Mouse (Mus musculus) forebrain, postnatal 0 days (tissue): ENCODE results near the gene Fbxl14. TPM values are rescaled to one million over a fixed set of nuclear protein-coding genes. Genes with fewer than 3 reads are reported as not detected.

ENCODE experiments used
- ATAC-seq: fragments of 200-750 bp; cut with Nextera tagmentation; 2 replicates; pipeline ENCODE4 v1.8.0; 2017; ENCODE audit warnings: mild to moderate bottlenecking, moderate library complexity
- DNase-seq: peaks from one replicate; pipeline ENCODE4 v3.0.0-alpha.2; 2015
- H3K27ac ChIP-seq: fragments of 300-500 bp; sonication (generic); 2 replicates; pipeline ENCODE4 v1.5.1; 2014; ENCODE audit warnings: low read depth, mild to moderate bottlenecking, antibody characterized with exemption, low read length, moderate library complexity, mixed read lengths
- H3K27me3 ChIP-seq: fragments of 300-500 bp; sonication (generic); 2 replicates; pipeline ENCODE4 v1.6.1; 2014; ENCODE audit warnings: mild to moderate bottlenecking, low read length, mixed read lengths; ENCODE audit not compliant: insufficient read depth
- H3K36me3 ChIP-seq: fragments of 300-500 bp; sonication (generic); 2 replicates; pipeline ENCODE4 v1.6.1; 2014; ENCODE audit warnings: mild to moderate bottlenecking, moderate library complexity; ENCODE audit not compliant: insufficient read depth
- H3K4me1 ChIP-seq: fragments of 300-500 bp; sonication (generic); 2 replicates; pipeline ENCODE4 v1.6.1; 2014; ENCODE audit warnings: antibody characterized with exemption; ENCODE audit not compliant: insufficient read depth
- H3K4me2 ChIP-seq: fragments of 300-500 bp; sonication (generic); 2 replicates; pipeline ENCODE4 v1.6.1; 2014; ENCODE audit warnings: low read depth, mild to moderate bottlenecking, moderate library complexity
- H3K4me3 ChIP-seq: fragments of 300-500 bp; sonication (generic); 2 replicates; pipeline ENCODE4 v1.5.1; 2014; ENCODE audit warnings: low read depth, low read length, mixed read lengths
- H3K9ac ChIP-seq: fragments of 300-500 bp; sonication (generic); 2 replicates; pipeline ENCODE4 v1.6.1; 2014; ENCODE audit warnings: mild to moderate bottlenecking
- H3K9me3 ChIP-seq: fragments of 300-500 bp; sonication (generic); 2 replicates; pipeline ENCODE4 v1.6.1; 2016; ENCODE audit warnings: low read length
- CTCF ChIP-seq: sonication (generic); IDR thresholded peaks from 2 replicates; pipeline ENCODE4 v1.5.1; 2016; ENCODE audit warnings: antibody characterized with exemption, control low read depth, low read depth
- WGBS: fragments of 180-500 bp; shearing (Covaris S2); extraction: QIAGEN DNeasy Blood & Tissue Kit; methylation state at CpG from one replicate; pipeline ENCODE4 v1.1.7; 2014; 5-methylcytosine and 5-hydroxymethylcytosine counted together
- polyA plus RNA-seq: library from polyadenylated mRNA; unstranded; fragments of >200 nt; fragmentation: Nextera tagmentation; extraction: Ambion mirVana; gene quantifications from 2 replicates; pipeline ENCODE4 v1.2.1, GENCODE M21; 2015
- total RNA-seq: library from RNA; depleted of rRNA; stranded (reverse); fragments of >200 nt; gene quantifications from 2 replicates; pipeline ENCODE4 v1.2.3, GENCODE M21; 2014

Gene Fbxl14
- total and polyA plus RNA-seq, 2 experiments from 2014 or later = 1.9 to 54.5 TPM

DNA sequence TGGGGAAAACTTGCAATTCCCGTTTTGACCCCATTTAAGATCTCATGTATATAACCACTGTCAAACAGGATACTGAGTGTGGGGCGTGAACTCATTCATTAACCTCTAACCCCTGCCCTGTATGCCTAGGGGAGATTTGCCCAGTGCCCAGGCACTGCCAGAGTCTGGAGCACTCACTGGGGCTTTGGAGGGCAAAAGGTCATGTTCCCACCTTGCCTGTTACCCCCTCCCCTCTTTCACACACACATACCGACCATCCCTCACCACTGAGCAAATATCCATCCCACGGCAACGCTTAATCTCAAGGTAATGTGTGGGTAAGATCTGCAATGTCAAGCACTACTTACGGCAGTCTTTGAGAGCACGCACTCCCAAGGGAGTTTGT is 13.2 kb downstream of the Fbxl14 start:
- H3K9ac ChIP-seq = no peak overlapping the region
- WGBS = 19% methylated on average over 7 of the region's 7 CpGs
- TF ChIP-seq CTCF = no peak
- H3K36me3 ChIP-seq = no peaks in the 10 kb centered on the region
- no peak for DNase-seq
- H3K9me3 ChIP-seq = no peaks in the 10 kb centered on the region
- H3K27me3 ChIP-seq = no peaks in the 10 kb centered on the region
- no peak overlapping the region for H3K4me3 ChIP-seq
- H3K4me1 ChIP-seq = peaks cover 13% of the 10 kb centered on the region; the same call in 1 of the 2 replicates
- H3K4me2 ChIP-seq = no peak overlapping the region
- ATAC-seq = no peak
- no peak overlapping the region for H3K27ac ChIP-seq

DNA sequence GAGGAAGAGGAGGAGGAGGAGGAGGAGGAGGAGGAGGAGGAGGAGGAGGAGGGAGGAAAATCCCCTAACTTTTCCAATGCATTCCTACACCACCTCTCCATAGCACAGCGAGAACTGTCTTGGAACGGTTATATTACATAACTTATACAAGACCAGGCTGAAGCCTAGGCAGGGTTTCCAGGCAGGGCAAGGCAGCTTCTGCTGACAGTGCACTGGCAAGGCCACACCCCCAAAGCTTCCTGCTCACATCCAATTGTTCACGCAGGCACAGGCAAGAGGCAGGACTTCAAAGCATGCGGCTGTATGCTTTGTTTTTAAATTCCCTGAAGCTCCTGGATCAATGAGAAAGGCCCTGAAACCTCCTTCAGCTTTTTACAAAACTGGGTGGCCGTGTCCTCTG is 19.8 kb downstream of the Fbxl14 start:
- H3K4me3 ChIP-seq = no peak overlapping the region
- no peaks in the 10 kb centered on the region for H3K27me3 ChIP-seq
- no peak for TF ChIP-seq CTCF
- H3K4me1 ChIP-seq = no peaks in the 10 kb centered on the region
- DNase-seq (no peak), ATAC-seq (peak; percentile 66)
- H3K9ac ChIP-seq = no peak overlapping the region
- H3K4me2 ChIP-seq = no peak overlapping the region
- H3K9me3 ChIP-seq = no peaks in the 10 kb centered on the region
- 23% methylated on average over 5 of the region's 5 CpGs for WGBS
- no peak overlapping the region for H3K27ac ChIP-seq
- no peaks in the 10 kb centered on the region for H3K36me3 ChIP-seq

DNA sequence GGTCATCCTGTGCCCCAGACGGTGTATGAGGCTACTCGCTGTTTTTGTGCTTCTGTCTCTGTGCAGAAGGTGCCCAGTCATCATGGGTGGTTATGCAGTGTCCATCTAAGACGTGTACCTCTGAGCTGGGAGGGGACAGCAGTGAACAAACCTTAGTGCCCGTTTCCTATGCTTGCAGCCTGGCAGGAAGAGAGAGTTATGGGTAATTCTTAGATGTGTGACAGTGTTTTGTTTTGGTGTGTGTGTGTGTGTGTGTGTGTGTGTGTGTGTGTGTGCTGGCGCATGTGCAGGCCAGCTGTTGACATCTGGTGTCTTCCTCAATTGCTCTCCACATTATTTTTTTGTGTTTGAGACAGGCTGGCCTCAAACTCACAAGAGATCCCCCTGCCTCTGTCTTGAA is 20.6 kb downstream of the Fbxl14 start:
- H3K27me3 ChIP-seq = no peaks in the 10 kb centered on the region
- no peaks in the 10 kb centered on the region for H3K9me3 ChIP-seq
- DNase-seq (no peak), ATAC-seq (no peak)
- H3K9ac ChIP-seq = no peak overlapping the region
- H3K4me3 ChIP-seq = no peak overlapping the region
- H3K27ac ChIP-seq = no peak overlapping the region
- no peaks in the 10 kb centered on the region for H3K36me3 ChIP-seq
- no peaks in the 10 kb centered on the region for H3K4me1 ChIP-seq
- H3K4me2 ChIP-seq = no peak overlapping the region
- TF ChIP-seq CTCF = no peak
- WGBS = 64% methylated on average over 5 of the region's 5 CpGs

DNA sequence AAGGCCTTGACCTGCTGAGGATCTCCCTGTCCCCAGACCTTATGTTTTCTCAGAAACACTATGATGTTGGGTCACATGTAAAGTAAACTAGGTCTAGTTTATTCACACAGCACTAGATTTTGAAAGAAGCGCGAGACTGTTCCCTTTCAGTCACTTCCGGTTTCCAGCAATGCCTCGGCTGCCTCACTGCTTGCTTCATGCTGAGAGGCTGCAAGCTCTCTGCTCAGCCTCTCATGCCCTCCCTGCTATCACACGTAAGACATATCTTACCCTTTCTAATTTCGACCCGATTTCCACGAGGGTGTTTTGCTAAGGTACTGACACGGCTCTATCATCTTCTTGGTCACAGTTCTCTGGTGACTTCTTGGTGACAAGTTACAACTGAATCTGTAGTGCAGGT is 22.6 kb downstream of the Fbxl14 start:
- 52% methylated on average over 9 of the region's 9 CpGs for WGBS
- Histone ChIP-seq H3K9ac (no peak overlapping the region), H3K4me2 (no peak overlapping the region), H3K9me3 (no peaks in the 10 kb centered on the region), H3K27ac (no peak overlapping the region), H3K4me1 (no peaks in the 10 kb centered on the region), H3K4me3 (no peak overlapping the region), H3K27me3 (no peaks in the 10 kb centered on the region), H3K36me3 (no peaks in the 10 kb centered on the region)
- no peak for TF ChIP-seq CTCF
- ATAC-seq (no peak), DNase-seq (no peak)

DNA sequence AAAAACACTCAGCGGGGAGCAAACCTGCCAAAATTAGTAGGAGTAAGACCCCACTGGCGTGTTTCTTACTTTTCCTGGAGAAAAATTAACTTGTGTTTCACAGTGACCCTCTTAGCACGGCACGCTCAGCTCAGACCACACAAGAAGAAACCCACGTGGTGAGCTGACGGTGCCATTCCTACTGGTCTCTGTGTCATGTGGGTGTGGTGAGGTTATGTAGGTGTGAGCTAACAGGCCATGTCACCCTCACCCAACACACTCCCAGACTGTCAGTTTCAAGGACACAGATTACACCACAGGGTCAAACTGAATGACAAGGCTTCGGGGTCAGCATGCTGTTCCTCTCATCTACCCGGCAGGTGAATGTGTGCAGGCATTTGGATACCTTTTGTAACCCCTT is 25.3 kb downstream of the Fbxl14 start:
- no peaks in the 10 kb centered on the region for H3K27me3 ChIP-seq
- ATAC-seq (no peak), DNase-seq (no peak)
- no peak overlapping the region for H3K9ac ChIP-seq
- no peaks in the 10 kb centered on the region for H3K36me3 ChIP-seq
- WGBS = 89% methylated on average over 8 of the region's 8 CpGs
- no peaks in the 10 kb centered on the region for H3K4me1 ChIP-seq
- no peak overlapping the region for H3K27ac ChIP-seq
- no peak overlapping the region for H3K4me2 ChIP-seq
- H3K4me3 ChIP-seq = no peak overlapping the region
- no peak for TF ChIP-seq CTCF
- H3K9me3 ChIP-seq = no peaks in the 10 kb centered on the region

DNA sequence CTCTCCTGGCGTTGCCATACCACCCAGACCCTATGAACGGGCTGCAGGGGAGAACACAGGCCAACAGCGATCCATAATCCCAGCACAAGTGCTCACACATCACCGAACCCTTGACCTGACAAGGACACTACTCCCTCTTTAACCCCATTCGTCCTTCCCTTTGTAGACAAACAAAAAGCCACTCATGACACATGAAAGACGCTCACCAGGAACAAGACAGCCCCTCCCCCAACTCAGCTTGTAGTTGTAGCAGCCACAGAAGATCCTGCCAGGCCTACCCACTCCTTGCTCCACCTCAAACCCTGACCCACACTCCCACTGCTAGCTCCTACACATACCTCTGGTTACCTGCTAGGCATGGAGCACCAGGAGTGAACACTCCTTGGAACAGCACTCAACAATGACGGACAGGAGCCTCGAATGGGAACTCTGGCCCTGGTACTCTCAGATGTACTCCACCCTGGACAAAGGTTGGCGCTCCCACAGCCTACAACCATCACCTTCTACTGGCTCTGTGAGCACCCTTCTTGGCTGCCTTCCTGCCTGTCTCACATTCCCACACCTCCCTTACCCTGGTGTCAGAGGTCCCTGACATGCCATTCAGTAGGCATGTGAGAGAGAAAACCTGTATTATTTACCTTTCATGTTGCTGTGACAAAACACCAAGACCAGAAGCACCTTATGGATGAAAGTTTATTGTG is 26.2 kb downstream of the Fbxl14 start:
- no peak overlapping the region for H3K4me2 ChIP-seq
- no peak overlapping the region for H3K9ac ChIP-seq
- no peaks in the 10 kb centered on the region for H3K4me1 ChIP-seq
- 66% methylated on average over 9 of the region's 9 CpGs for WGBS
- H3K9me3 ChIP-seq = no peaks in the 10 kb centered on the region
- no peak overlapping the region for H3K27ac ChIP-seq
- ATAC-seq (no peak), DNase-seq (no peak)
- no peak overlapping the region for H3K4me3 ChIP-seq
- no peak for TF ChIP-seq CTCF
- no peaks in the 10 kb centered on the region for H3K27me3 ChIP-seq
- no peaks in the 10 kb centered on the region for H3K36me3 ChIP-seq

DNA sequence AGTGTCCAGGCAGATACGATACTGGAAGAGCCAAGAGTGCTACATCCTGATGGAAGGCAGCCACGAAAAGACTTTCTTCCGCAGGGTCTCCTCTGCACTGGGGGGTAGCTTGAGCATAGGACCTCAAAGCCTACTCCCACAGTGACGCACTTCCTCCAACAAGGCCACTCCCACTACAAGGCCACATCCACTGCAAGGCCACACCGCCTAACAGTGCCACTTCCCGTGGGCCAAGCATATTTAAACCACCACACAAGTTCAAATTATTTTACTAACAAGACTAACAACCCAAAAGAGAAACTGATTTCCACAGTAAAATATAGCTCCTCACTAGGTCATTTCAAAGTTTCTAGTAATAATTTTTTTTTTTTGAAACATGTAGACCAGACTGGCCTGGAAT is 28.8 kb downstream of the Fbxl14 start:
- 96% methylated on average over 6 of the region's 6 CpGs for WGBS
- H3K27me3 ChIP-seq = no peaks in the 10 kb centered on the region
- TF ChIP-seq CTCF = no peak
- H3K4me3 ChIP-seq = no peak overlapping the region
- no peak overlapping the region for H3K9ac ChIP-seq
- DNase-seq = no peak
- no peak overlapping the region for H3K4me2 ChIP-seq
- no peaks in the 10 kb centered on the region for H3K9me3 ChIP-seq
- no peak for ATAC-seq
- H3K27ac ChIP-seq = no peak overlapping the region
- H3K36me3 ChIP-seq = no peaks in the 10 kb centered on the region
- H3K4me1 ChIP-seq = no peaks in the 10 kb centered on the region
